Mouse (Mus musculus) frontal cortex, postnatal 14 days (tissue): Measurements from ENCODE around the gene Adamts4.

Source experiments
- DNase-seq, 2 experiments: peaks; one replicate each; pipeline ENCODE4 v3.0.0; 2022; ENCODE audit warnings: low spot score in 2 of 2

The Adamts4 gene

DNA sequence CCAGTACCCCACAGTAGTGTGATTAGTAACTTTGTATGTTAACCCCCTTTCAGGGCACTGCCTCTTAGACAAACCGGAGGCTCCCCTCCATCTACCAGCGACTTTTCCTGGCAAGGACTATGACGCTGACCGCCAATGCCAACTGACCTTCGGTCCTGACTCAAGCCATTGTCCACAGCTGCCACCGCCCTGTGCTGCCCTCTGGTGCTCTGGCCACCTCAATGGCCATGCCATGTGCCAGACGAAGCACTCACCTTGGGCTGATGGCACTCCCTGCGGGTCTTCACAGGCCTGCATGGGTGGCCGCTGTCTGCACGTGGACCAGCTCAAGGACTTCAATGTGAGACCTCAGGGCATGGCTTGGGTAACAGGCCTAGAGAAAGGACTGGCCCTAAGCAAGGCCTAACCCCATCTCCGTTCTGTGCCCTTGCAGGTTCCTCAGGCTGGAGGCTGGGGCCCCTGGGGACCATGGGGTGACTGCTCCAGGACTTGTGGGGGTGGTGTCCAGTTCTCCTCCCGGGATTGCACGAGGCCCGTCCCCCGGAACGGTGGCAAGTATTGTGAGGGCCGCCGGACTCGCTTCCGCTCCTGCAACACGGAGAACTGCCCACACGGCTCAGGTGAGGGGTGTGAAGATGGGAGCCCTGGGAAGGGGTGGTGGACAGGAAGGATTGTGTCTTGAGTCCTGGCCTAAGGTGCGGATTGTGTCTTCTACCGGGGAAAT lies 6.0 kb downstream of the Adamts4 start:
- no peak for DNase-seq

DNA sequence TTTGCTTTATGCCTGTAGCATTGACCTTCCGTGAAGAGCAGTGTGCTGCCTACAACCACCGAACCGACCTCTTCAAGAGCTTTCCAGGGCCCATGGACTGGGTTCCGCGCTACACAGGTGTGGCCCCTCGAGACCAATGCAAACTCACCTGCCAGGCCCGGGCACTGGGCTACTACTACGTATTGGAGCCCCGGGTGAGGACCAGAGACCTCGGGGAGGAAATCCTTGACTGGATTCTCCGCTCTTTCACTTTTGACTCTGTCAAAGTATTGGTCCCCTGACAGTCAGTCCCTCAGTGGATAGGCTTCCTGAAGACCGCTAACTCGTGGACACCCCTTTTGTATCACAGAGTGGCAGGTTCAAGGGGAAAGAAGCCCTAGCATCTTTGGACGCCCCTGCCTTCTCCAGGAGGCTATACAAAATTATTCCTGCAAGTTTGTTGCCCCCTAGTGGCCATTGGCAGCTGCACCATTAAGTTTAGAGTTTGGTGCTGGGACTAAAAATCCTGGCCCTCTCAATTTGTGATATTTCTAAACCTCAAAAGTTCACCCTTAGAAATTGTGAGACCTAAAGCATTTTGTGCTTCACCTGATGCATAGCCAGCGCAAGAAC lies 6.8 kb downstream of the Adamts4 start:
- peak in 1 of 2 experiments; percentile 56 for DNase-seq

DNA sequence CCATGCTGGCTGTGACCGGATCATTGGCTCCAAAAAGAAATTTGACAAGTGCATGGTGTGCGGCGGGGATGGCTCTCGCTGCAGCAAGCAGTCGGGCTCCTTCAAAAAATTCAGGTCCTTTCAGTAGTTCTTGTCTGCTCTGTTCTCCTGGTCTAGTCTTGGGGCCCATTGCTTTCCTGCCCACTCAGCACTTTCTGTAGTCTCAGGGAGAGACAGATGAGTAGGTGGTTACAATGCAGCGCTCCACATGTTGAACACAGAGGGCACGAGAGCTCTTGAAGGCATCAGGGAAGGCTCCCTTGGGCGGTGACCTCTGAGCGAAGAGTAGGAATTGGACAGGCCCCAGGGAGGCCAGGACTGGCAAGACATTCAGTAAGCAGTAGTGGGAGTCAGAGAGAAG lies 7.6 kb downstream of the Adamts4 start:
- DNase-seq: no peak

DNA sequence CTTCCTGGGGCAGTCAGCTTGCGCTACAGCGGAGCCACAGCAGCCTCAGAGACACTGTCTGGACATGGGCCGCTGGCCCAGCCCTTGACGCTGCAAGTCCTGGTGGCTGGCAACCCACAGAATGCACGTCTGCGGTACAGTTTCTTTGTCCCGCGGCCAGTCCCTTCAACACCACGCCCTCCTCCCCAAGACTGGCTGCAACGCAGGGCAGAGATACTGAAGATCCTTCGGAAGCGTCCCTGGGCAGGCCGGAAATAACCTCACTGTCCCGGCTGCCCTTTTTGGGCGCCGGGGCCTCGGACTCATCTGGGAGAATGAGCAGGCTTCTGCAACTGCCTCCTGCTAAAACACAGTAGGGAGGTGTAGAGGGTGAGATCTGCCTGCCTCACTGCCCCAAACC lies 8.7 kb downstream of the Adamts4 start:
- DNase-seq: no peak

DNA sequence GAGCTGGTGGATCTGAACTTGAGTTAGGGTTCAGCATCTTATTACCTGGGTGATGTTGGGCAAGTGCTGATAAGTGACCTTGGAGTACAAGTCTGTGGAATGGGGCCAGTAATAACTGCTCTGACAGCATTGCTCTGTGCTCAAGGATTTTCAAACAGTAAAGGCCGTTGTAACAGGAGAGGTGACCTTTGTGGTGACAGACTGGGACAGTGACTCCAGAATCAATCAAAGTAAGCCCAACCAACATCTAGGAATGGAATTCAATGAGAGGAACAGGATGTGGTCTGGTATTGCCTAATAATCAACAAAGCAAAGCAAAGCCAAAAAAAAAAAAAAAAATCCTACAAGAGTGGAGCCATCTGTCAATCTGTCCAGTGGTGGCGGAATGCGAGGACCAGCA lies 10.1 kb downstream of the Adamts4 start:
- DNase-seq: no peak

DNA sequence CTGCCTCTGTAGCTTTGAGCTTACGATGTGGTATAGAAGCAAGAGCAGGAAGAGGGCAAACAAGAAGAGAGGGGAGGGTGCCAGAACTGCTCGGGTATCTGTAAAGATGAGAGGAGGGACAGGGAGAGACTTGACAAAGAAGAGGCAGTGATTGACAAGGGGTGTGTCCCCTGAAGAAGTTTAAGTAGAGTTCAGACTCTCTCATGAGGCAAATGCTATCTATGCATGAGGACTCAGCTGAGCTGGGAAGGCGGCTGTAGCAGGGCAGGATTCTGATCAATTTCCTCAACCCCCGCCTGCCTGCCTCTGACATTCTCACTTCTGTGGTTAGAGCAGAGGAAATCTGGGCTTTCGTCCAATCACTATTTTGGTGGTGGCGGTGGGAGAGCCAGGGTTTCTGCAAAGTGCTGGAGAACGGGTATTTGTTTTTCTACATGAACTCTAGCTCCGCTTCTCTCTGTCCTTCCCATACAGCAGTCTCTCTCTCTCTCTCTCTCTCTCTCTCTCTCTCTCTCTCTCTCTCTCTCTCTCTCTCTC lies 12.4 kb downstream of the Adamts4 start:
- peak; percentile 78 to 84 for DNase-seq

DNA sequence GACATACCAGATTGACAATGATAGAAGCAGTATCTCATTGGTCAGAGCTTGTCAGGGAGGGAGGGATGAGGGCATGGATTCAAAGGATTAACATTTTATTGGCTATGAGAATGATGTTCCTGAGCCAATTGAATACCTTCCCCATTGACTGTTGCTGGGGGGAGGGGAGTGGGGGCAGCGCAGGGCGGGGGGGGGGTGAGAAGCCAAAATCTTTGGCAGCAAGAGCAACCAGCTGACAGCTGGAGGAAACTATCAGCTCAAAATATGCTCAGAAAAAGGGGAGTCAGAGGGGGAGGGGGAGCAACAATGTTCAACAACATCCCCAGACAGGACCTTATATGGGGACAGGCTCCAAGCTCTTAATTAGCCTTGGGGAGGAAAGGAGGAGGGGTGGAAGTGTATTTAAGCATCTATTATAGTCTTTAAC lies 13.0 kb downstream of the Adamts4 start:
- peak in 1 of 2 experiments; percentile 47 for DNase-seq

DNA sequence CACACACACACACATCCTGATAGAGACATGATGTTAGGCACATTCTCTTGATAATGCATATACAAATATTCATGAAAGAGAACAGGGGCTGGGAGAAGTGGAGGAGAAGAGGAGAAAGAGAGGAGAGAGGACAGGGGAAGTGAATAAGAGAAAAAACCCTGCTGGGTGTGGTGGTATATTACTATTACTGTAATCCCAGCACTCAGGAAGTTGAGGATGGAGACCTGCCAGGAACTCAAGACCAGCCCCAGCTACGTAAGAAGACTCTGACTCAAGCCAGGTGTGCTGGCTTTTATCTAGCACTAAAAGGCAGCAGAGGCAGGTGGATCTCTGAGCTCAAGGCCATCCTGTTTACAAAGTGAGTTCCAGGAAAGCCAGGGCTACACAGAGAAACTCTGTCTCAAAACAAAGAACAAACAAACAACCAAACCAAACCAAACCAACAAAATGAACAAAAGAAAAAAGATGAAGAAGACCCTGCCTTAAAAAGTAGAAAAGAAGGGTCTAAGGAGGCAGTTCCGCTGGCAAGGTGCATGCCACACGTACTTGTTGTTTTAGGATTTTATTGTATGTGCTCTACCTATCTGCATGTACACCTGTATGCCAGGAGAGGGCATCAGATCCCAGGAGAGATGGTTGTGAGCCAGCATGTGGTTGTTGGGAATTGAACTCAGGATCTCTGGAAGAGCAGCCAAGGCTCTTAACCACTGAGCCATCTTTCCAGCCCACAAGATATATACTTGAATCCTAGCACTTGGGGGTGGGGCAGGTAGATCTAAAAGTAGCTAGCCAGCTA lies 13.6 kb downstream of the Adamts4 start:
- no peak for DNase-seq

- DNase-seq: no peak
These were observed 15.9 kb downstream of the Adamts4 start for GRCm38 (mm10) chr1:171265971-171266744.

GRCm38 (mm10) chr1:171268341-171268740 lies 18.1 kb downstream of the Adamts4 start:
- no peak for DNase-seq

GRCm38 (mm10) chr1:171269848-171270572 lies 19.8 kb downstream of the Adamts4 start, which contains the start of gene B4galt3:
B4galt3 (plus strand) TSS chr1:171270328.
- DNase-seq: peak; percentile 84 to 94

DNA sequence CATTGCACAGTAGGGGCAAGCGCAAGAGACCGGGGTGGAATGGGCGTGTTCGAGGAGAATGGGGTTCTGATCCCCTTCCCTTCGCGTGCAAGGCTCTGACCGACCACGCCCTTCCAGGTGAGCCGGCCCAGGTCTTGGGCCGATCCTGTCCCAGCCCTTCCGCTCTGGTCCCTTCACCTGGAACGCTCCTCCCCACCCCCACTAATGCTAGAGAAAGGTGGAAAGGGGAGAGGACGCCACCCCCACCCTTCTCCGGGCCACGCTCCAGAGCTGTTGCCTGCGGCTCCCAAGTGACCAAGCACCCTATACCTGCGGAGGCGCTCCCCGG lies 20.3 kb downstream of the Adamts4 start:
- DNase-seq: no peak

- no peak for DNase-seq
These were observed 21.0 kb downstream of the Adamts4 start for GRCm38 (mm10) chr1:171271196-171271595.

- no peak for DNase-seq
These were observed 21.4 kb downstream of the Adamts4 start for GRCm38 (mm10) chr1:171271622-171272021.

DNA sequence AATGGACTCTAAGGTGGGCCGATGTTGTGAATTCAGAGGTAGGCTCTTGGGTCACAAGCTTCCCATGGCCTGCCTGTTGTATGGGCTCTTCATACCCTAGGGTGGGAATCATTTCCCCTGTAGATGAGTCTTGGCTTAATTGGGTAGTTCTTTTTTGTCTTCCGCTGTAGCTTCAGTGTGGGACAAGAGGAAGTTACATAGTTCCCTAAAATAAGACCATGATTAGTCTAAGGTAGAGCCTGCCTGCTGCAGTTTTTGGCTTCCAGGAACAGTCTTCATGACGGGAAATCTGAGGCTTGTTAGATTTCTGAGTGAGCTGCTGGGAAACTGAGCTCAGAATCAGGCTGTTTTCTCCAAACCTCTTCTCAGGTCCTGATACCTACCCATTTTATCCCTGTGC lies 21.9 kb downstream of the Adamts4 start:
- DNase-seq: no peak

GRCm38 (mm10) chr1:171274171-171274570 lies 23.9 kb downstream of the Adamts4 start:
- no peak for DNase-seq

GRCm38 (mm10) chr1:171275144-171275734 lies 25.0 kb downstream of the Adamts4 start:
- DNase-seq: no peak

- DNase-seq: no peak
These were observed 26.0 kb downstream of the Adamts4 start for GRCm38 (mm10) chr1:171276110-171276748.

GRCm38 (mm10) chr1:171277736-171278135 lies 27.5 kb downstream of the Adamts4 start:
- no peak for DNase-seq

DNA sequence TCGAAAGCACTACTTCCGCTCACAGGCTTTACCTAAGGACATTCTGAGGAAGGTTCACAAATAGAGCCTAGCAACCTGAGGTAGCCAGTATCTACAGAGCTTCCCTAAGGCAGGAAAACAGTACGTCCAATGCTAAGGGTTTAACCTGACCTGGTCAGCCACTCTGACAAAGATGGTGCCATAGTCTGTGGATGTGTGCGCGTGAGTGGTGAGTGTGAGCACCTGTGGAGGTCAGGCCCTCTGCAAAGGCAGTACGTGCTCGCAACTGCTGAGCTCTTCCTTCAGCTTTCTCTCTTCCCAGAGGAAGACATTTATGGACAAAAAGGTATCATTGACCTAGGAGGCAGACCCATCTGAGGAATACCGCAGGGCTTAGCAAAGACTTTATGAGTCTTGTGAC lies 28.2 kb downstream of the Adamts4 start:
- DNase-seq: no peak
